Mouse (Mus musculus) heart, embryonic 11.5 days (tissue): Measurements from ENCODE around the gene Ptger1. TPM values are rescaled to one million over a fixed set of nuclear protein-coding genes. Genes with fewer than 3 reads are reported as not detected.

ENCODE experiments used
- ATAC-seq: fragments of 200-750 bp; cut with Nextera tagmentation; replicated peaks from 2 replicates; pipeline ENCODE4 v1.8.0; 2017; ENCODE audit warnings: moderate library complexity; ENCODE audit not compliant: insufficient number of reproducible peaks, low FRiP score, low TSS enrichment
- H3K27ac ChIP-seq: fragments of 300-500 bp; sonication (generic); 2 replicates; pipeline ENCODE4 v1.5.1; 2014; ENCODE audit warnings: mild to moderate bottlenecking, low read depth, low read length
- H3K27me3 ChIP-seq: fragments of 300-500 bp; sonication (generic); 2 replicates; pipeline ENCODE4 v1.6.1; 2014; ENCODE audit warnings: mild to moderate bottlenecking, low read length, mixed read lengths; ENCODE audit not compliant: control insufficient read depth, insufficient read depth
- H3K36me3 ChIP-seq: fragments of 300-500 bp; sonication (generic); 2 replicates; pipeline ENCODE4 v1.6.1; 2014; ENCODE audit warnings: mild to moderate bottlenecking, low read length, moderate library complexity, mixed read lengths; ENCODE audit not compliant: control insufficient read depth, insufficient read depth
- H3K4me1 ChIP-seq: fragments of 300-500 bp; sonication (generic); 2 replicates; pipeline ENCODE4 v1.6.1; 2014; ENCODE audit warnings: low read length; ENCODE audit not compliant: control insufficient read depth, insufficient read depth
- H3K4me2 ChIP-seq: fragments of 300-500 bp; sonication (generic); 2 replicates; pipeline ENCODE4 v1.6.1; 2014; ENCODE audit warnings: mild to moderate bottlenecking, moderate library complexity
- H3K4me3 ChIP-seq: fragments of 300-500 bp; sonication (generic); 2 replicates; pipeline ENCODE4 v1.5.1; 2014; ENCODE audit warnings: low read depth, low read length
- H3K9ac ChIP-seq: fragments of 300-500 bp; sonication (generic); 2 replicates; pipeline ENCODE4 v1.6.1; 2014; ENCODE audit warnings: mild to moderate bottlenecking, low read depth, low read length, moderate library complexity
- H3K9me3 ChIP-seq: fragments of 300-500 bp; sonication (generic); replicated peaks from 2 replicates; pipeline ENCODE4 v1.6.1; 2016; ENCODE audit warnings: low read length; ENCODE audit not compliant: control insufficient read depth
- WGBS: fragments of 180-500 bp; shearing (Covaris S2); extraction: QIAGEN DNeasy Blood & Tissue Kit; methylation state at CpG from one replicate; pipeline ENCODE4 v1.1.7; 2014; ENCODE audit not compliant: insufficient replicate concordance; 5-methylcytosine and 5-hydroxymethylcytosine counted together
- polyA plus RNA-seq: library from polyadenylated mRNA; unstranded; fragments of >200 nt; fragmentation: Nextera tagmentation; extraction: Ambion mirVana; gene quantifications from 2 replicates; pipeline ENCODE4 v1.2.1, GENCODE M21; 2014

Ptger1 gene
- polyA plus RNA-seq, 1 experiment from 2014 or later, result 0.13 TPM

GRCm38 (mm10) chr8:83625676-83626299, 40.7 kb upstream of the Ptger1 start:
- no peak for ATAC-seq
- H3K9ac ChIP-seq, result no peak overlapping the region
- H3K27me3 ChIP-seq, result no peaks in the 10 kb centered on the region
- H3K36me3 ChIP-seq, result no peaks in the 10 kb centered on the region
- no peak overlapping the region for H3K4me2 ChIP-seq
- no peak overlapping the region for H3K4me3 ChIP-seq
- H3K27ac ChIP-seq, result no peak overlapping the region
- WGBS, result 77% methylated on average over 6 of the region's 6 CpGs
- H3K4me1 ChIP-seq, result peaks cover 3% of the 10 kb centered on the region; the same call in 1 of the 2 replicates
- no peaks in the 10 kb centered on the region for H3K9me3 ChIP-seq

GRCm38 (mm10) chr8:83632083-83632707, 34.3 kb upstream of the Ptger1 start:
- H3K9ac ChIP-seq, result no peak overlapping the region
- no peaks in the 10 kb centered on the region for H3K36me3 ChIP-seq
- no peaks in the 10 kb centered on the region for H3K4me1 ChIP-seq
- H3K27ac ChIP-seq, result no peak overlapping the region
- no peak for ATAC-seq
- no peak overlapping the region for H3K4me2 ChIP-seq
- H3K27me3 ChIP-seq, result no peaks in the 10 kb centered on the region
- WGBS, result 77% methylated on average over 7 of the region's 7 CpGs
- 0 out of 2 replicates have a peak, but pooled peaks cover 3% of the 10 kb centered on the region for H3K9me3 ChIP-seq
- H3K4me3 ChIP-seq, result no peak overlapping the region

- Histone ChIP-seq H3K4me1 (no peaks in the 10 kb centered on the region), H3K9ac (no peak overlapping the region), H3K9me3 (0 out of 2 replicates have a peak, but pooled peaks cover 3% of the 10 kb centered on the region), H3K4me3 (no peak overlapping the region), H3K4me2 (no peak overlapping the region), H3K36me3 (no peaks in the 10 kb centered on the region), H3K27ac (no peak overlapping the region), H3K27me3 (no peaks in the 10 kb centered on the region)
- WGBS, result 59% methylated on average over 4 of the region's 4 CpGs
- ATAC-seq, result no peak
Measured at GRCm38 (mm10) chr8:83638856-83639255, 27.6 kb upstream of the Ptger1 start.

- H3K4me2 ChIP-seq, result no peak overlapping the region
- ATAC-seq, result no peak
Measured at GRCm38 (mm10) chr8:83639649-83640048, 26.8 kb upstream of the Ptger1 start.

GRCm38 (mm10) chr8:83647511-83647910, 19.0 kb upstream of the Ptger1 start:
- Histone ChIP-seq H3K4me1 (no peaks in the 10 kb centered on the region), H3K36me3 (no peaks in the 10 kb centered on the region), H3K4me2 (no peak overlapping the region), H3K27me3 (no peaks in the 10 kb centered on the region), H3K9me3 (no peaks in the 10 kb centered on the region), H3K27ac (no peak overlapping the region), H3K4me3 (no peak overlapping the region), H3K9ac (no peak overlapping the region)
- WGBS, result 91% methylated on average over 11 of the region's 11 CpGs
- no peak for ATAC-seq

More at GRCm38 (mm10) chr8:83639649-83640048, 26.8 kb upstream of the Ptger1 start:
- no peak overlapping the region for H3K4me3 ChIP-seq
- H3K27me3 ChIP-seq, result no peaks in the 10 kb centered on the region
- H3K4me1 ChIP-seq, result no peaks in the 10 kb centered on the region
- WGBS, result 72% methylated on average over 5 of the region's 5 CpGs
- no peak overlapping the region for H3K27ac ChIP-seq
- 0 out of 2 replicates have a peak, but pooled peaks cover 3% of the 10 kb centered on the region for H3K9me3 ChIP-seq
- no peak overlapping the region for H3K9ac ChIP-seq
- no peaks in the 10 kb centered on the region for H3K36me3 ChIP-seq

- no peak overlapping the region for H3K9ac ChIP-seq
- WGBS, result 87% methylated on average over 4 of the region's 4 CpGs
Measured at GRCm38 (mm10) chr8:83648031-83648430, 18.4 kb upstream of the Ptger1 start.

GRCm38 (mm10) chr8:83649699-83650098, 16.8 kb upstream of the Ptger1 start:
- Histone ChIP-seq H3K27me3 (no peaks in the 10 kb centered on the region), H3K4me1 (peaks cover 9% of the 10 kb centered on the region), H3K4me3 (no peak overlapping the region), H3K9me3 (no peaks in the 10 kb centered on the region), H3K27ac (no peak overlapping the region), H3K9ac (no peak overlapping the region), H3K4me2 (no peak overlapping the region), H3K36me3 (no peaks in the 10 kb centered on the region)
- WGBS, result 91% methylated on average over 6 of the region's 6 CpGs
- no peak for ATAC-seq

More at GRCm38 (mm10) chr8:83648031-83648430, 18.4 kb upstream of the Ptger1 start:
- H3K4me3 ChIP-seq, result no peak overlapping the region
- H3K4me1 ChIP-seq, result no peaks in the 10 kb centered on the region; the same call in 1 of the 2 replicates
- no peaks in the 10 kb centered on the region for H3K9me3 ChIP-seq
- no peaks in the 10 kb centered on the region for H3K36me3 ChIP-seq
- no peak overlapping the region for H3K27ac ChIP-seq
- H3K27me3 ChIP-seq, result no peaks in the 10 kb centered on the region
- no peak for ATAC-seq
- H3K4me2 ChIP-seq, result no peak overlapping the region

GRCm38 (mm10) chr8:83652030-83652743, 14.3 kb upstream of the Ptger1 start, which contains the start of gene Gipc1:
Gene Gipc1, plus strand, starts transcription at chr8:83652677.
- WGBS, result 5% methylated on average over 47 of the region's 50 CpGs
- H3K9me3 ChIP-seq, result no peaks in the 10 kb centered on the region

More at GRCm38 (mm10) chr8:83652030-83652743, 14.3 kb upstream of the Ptger1 start, which contains the start of gene Gipc1:
- peak; percentile 91 for ATAC-seq
- peak within 1 kb of the TSS; percentile 97 for H3K4me2 ChIP-seq
- H3K9ac ChIP-seq, result peak within 1 kb of the TSS; percentile 80
- peaks cover 12% of the 10 kb centered on the region for H3K4me1 ChIP-seq
- peak within 1 kb of the TSS; percentile 84 for H3K4me3 ChIP-seq
- no peaks in the 10 kb centered on the region for H3K36me3 ChIP-seq
- peak within 1 kb of the TSS; percentile 73 for H3K27ac ChIP-seq
- no peaks in the 10 kb centered on the region for H3K27me3 ChIP-seq
